Mouse (Mus musculus): Measurements from ENCODE around the gene Phka1.

Phka1 gene

GRCm38 (mm10) chrX:102475555-102475954 is 168.5 kb downstream of the Phka1 start:
- DNase-seq (ENCODE audit: low read depth, low spot score) = no peak

Data from retina, adult 2 months (tissue).